Mouse (Mus musculus): ENCODE measurements around the gene Cers3. TPM values are rescaled to one million over a fixed set of nuclear protein-coding genes. Genes with fewer than 3 reads are reported as not detected.
A peak's percentile ranks its signal among the peaks of the same experiment; 100 is the strongest.

Cers3 gene
- polyA plus RNA-seq, 1 experiment from 2014 or later: 5.0 TPM

DNA sequence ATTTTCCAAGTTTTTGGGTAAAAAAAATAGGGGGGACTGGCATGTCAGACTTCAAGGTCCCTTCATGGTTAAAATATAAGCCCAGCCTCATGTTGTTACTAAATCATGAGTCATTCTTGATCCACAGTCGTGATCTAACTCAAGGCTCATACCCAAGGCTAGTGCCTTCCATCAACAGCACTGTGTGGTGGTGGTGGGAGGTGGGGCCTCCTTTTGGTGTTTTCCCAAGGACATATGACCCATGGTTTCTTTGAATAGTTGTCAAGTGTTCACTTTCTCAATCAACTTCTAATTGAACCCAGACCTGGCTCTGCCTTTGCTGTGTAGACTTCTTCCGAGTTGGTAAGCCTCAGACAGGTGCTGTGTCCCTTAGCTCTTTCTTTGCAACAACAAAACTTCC is 44.5 kb downstream of the Cers3 start:
- ATAC-seq (ENCODE audit: low read depth) (no peak), DNase-seq (ENCODE audit: low spot score) (no peak)
- H3K4me2 ChIP-seq (ENCODE audit: low read depth, low read length): no peak overlapping the region
- H3K27ac ChIP-seq (replicated peaks; ENCODE audit: low read depth, low read length): no peak overlapping the region
- 0 out of 2 replicates have a peak, but pooled peaks cover 7% of the 10 kb centered on the region for H3K4me1 ChIP-seq (ENCODE audit: control insufficient read depth, insufficient read depth, low read length)
- no peaks in the 10 kb centered on the region for H3K27me3 ChIP-seq (replicated peaks; ENCODE audit: control insufficient read depth, insufficient read depth, low read length)
- no peak overlapping the region for H3K9ac ChIP-seq (ENCODE audit: low read depth, low read length)
- no peaks in the 10 kb centered on the region for H3K9me3 ChIP-seq (ENCODE audit: control insufficient read depth, low read length)
- 32% methylated on average over 2 of the region's 2 CpGs for WGBS
- H3K4me3 ChIP-seq (ENCODE audit: low read depth, low read length): no peak overlapping the region
- H3K36me3 ChIP-seq (ENCODE audit: control insufficient read depth, insufficient read depth, low read length): no peaks in the 10 kb centered on the region

DNA sequence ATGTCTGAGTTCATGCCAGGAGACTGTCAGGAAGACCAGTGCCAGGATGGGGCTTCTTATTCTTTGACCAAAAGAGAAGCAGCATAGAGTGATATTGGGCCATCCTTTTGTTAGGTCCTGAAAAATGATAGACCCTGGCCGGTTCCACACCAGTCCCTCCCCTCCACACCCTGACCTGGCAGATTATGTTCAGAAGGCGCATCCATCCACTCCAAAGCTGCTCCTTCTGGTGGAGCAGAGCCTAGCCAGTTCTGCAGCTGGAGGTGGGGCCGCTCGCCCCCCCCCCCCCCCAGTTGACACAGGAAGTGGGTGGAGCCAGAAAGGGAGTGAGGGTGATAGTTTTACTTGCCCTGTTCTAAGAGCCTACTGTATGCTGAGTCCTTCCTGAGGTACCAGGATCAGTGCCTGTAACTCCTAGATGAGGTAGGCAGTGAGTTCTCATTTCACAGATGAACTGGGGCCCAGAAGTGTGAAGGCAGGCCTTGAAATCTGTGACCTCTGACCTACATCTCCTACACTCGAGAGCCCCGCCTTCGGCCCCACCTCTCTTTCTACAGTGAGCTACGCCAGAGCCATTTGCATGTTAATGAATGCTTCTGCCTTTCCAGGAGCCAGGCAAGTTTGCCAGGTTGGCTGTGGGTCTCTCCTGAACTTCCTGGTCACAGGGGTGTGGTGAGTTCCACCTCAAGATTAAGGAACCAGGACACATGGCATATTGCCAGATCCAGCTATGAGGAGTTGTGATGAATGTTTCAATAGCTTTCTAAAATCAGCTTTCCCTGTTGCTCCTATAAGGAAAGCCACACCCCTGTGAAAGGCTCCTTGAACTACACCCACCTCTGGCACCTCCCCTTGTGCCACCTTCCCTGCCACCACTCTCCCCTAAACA is 46.8 kb downstream of the Cers3 start:
- ATAC-seq (ENCODE audit: low read depth): no peak

GRCm38 (mm10) chr7:66791022-66791421 is 47.7 kb downstream of the Cers3 start:
- no peak for DNase-seq (ENCODE audit: low spot score)
- Histone ChIP-seq H3K4me3 (ENCODE audit: low read depth, low read length) (no peak overlapping the region), H3K9me3 (ENCODE audit: control insufficient read depth, low read length) (no peaks in the 10 kb centered on the region), H3K27me3 (replicated peaks; ENCODE audit: control insufficient read depth, insufficient read depth, low read length) (no peaks in the 10 kb centered on the region), H3K27ac (replicated peaks; ENCODE audit: low read depth, low read length) (no peak overlapping the region), H3K4me1 (ENCODE audit: control insufficient read depth, insufficient read depth, low read length) (0 out of 2 replicates have a peak, but pooled peaks cover 6% of the 10 kb centered on the region), H3K4me2 (ENCODE audit: low read depth, low read length) (no peak overlapping the region), H3K9ac (ENCODE audit: low read depth, low read length) (no peak overlapping the region), H3K36me3 (ENCODE audit: control insufficient read depth, insufficient read depth, low read length) (no peaks in the 10 kb centered on the region)
- ATAC-seq (ENCODE audit: low read depth): no peak
- WGBS: 92% methylated on average over 3 of the region's 3 CpGs

More for the DNA sequence above, 46.8 kb downstream of the Cers3 start:
- no peak overlapping the region for H3K9ac ChIP-seq (ENCODE audit: low read depth, low read length)
- no peak overlapping the region for H3K4me2 ChIP-seq (ENCODE audit: low read depth, low read length)
- no peak overlapping the region for H3K4me3 ChIP-seq (ENCODE audit: low read depth, low read length)
- 41% methylated on average over 6 of the region's 8 CpGs for WGBS
- DNase-seq (ENCODE audit: low spot score): peak; percentile 33
- H3K9me3 ChIP-seq (ENCODE audit: control insufficient read depth, low read length): no peaks in the 10 kb centered on the region
- H3K4me1 ChIP-seq (ENCODE audit: control insufficient read depth, insufficient read depth, low read length): 0 out of 2 replicates have a peak, but pooled peaks cover 7% of the 10 kb centered on the region
- H3K27ac ChIP-seq (replicated peaks; ENCODE audit: low read depth, low read length): no peak overlapping the region
- no peaks in the 10 kb centered on the region for H3K36me3 ChIP-seq (ENCODE audit: control insufficient read depth, insufficient read depth, low read length)
- no peaks in the 10 kb centered on the region for H3K27me3 ChIP-seq (replicated peaks; ENCODE audit: control insufficient read depth, insufficient read depth, low read length)

- Histone ChIP-seq H3K4me2 (ENCODE audit: low read depth, low read length) (no peak overlapping the region), H3K4me1 (ENCODE audit: control insufficient read depth, insufficient read depth, low read length) (peaks cover 10% of the 10 kb centered on the region; the same call in 1 of the 2 replicates), H3K9me3 (ENCODE audit: control insufficient read depth, low read length) (no peaks in the 10 kb centered on the region), H3K27ac (replicated peaks; ENCODE audit: low read depth, low read length) (no peak overlapping the region), H3K9ac (ENCODE audit: low read depth, low read length) (no peak overlapping the region), H3K27me3 (replicated peaks; ENCODE audit: control insufficient read depth, insufficient read depth, low read length) (no peaks in the 10 kb centered on the region), H3K4me3 (ENCODE audit: low read depth, low read length) (no peak overlapping the region), H3K36me3 (ENCODE audit: control insufficient read depth, insufficient read depth, low read length) (no peaks in the 10 kb centered on the region)
- peak; percentile 65 for DNase-seq (ENCODE audit: low spot score)
- no peak for ATAC-seq (ENCODE audit: low read depth)
- WGBS: 27% methylated on average over 1 of the region's 1 CpGs
Measured at GRCm38 (mm10) chr7:66796909-66797308, 53.6 kb downstream of the Cers3 start.

- 82% methylated on average over 1 of the region's 1 CpGs for WGBS
- ATAC-seq (ENCODE audit: low read depth) (no peak), DNase-seq (ENCODE audit: low spot score) (no peak)
- Histone ChIP-seq H3K4me3 (ENCODE audit: low read depth, low read length) (no peak overlapping the region), H3K36me3 (ENCODE audit: control insufficient read depth, insufficient read depth, low read length) (no peaks in the 10 kb centered on the region), H3K4me2 (ENCODE audit: low read depth, low read length) (no peak overlapping the region), H3K9me3 (ENCODE audit: control insufficient read depth, low read length) (no peaks in the 10 kb centered on the region), H3K27ac (replicated peaks; ENCODE audit: low read depth, low read length) (no peak overlapping the region), H3K27me3 (replicated peaks; ENCODE audit: control insufficient read depth, insufficient read depth, low read length) (no peaks in the 10 kb centered on the region), H3K9ac (ENCODE audit: low read depth, low read length) (no peak overlapping the region), H3K4me1 (ENCODE audit: control insufficient read depth, insufficient read depth, low read length) (peaks cover 10% of the 10 kb centered on the region; the same call in 1 of the 2 replicates)
Measured at GRCm38 (mm10) chr7:66797345-66797744, 54.0 kb downstream of the Cers3 start.

- Histone ChIP-seq H3K9me3 (ENCODE audit: control insufficient read depth, low read length) (no peaks in the 10 kb centered on the region), H3K4me3 (ENCODE audit: low read depth, low read length) (no peak overlapping the region), H3K4me1 (ENCODE audit: control insufficient read depth, insufficient read depth, low read length) (peaks cover 10% of the 10 kb centered on the region; the same call in 1 of the 2 replicates), H3K36me3 (ENCODE audit: control insufficient read depth, insufficient read depth, low read length) (no peaks in the 10 kb centered on the region), H3K4me2 (ENCODE audit: low read depth, low read length) (no peak overlapping the region), H3K27me3 (replicated peaks; ENCODE audit: control insufficient read depth, insufficient read depth, low read length) (no peaks in the 10 kb centered on the region), H3K27ac (replicated peaks; ENCODE audit: low read depth, low read length) (peak overlapping the region; percentile 22; the same call in 1 of the 2 replicates), H3K9ac (ENCODE audit: low read depth, low read length) (no peak overlapping the region)
- ATAC-seq (ENCODE audit: low read depth) (peak; percentile 70), DNase-seq (ENCODE audit: low spot score) (peak; percentile 88)
- 25% methylated on average over 5 of the region's 5 CpGs for WGBS
Measured at GRCm38 (mm10) chr7:66798826-66799225, 55.5 kb downstream of the Cers3 start.

DNA sequence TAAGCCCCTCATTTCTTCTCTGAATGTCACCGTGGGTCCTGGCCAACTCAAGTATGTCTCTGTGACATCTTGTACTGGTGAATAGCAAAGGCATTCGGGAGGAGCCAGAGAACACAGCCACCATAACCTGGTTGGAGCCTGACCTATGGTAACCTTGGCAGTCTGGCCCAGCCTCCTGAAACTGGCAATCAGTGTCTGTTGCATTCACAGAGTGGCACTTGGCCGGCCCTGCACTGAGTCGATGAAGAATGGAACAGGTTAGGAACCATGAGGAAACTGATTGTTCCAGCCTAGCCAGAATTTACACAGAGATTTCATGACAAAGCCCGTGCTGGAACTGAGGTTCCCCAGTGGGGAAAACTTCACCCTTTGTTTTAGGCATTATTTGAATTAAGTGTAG is 57.5 kb downstream of the Cers3 start:
- H3K9me3 ChIP-seq (ENCODE audit: control insufficient read depth, low read length): no peaks in the 10 kb centered on the region
- H3K9ac ChIP-seq (ENCODE audit: low read depth, low read length): no peak overlapping the region
- H3K36me3 ChIP-seq (ENCODE audit: control insufficient read depth, insufficient read depth, low read length): no peaks in the 10 kb centered on the region
- DNase-seq (ENCODE audit: low spot score) (no peak), ATAC-seq (ENCODE audit: low read depth) (no peak)
- WGBS: 74% methylated on average over 5 of the region's 5 CpGs
- H3K27ac ChIP-seq (replicated peaks; ENCODE audit: low read depth, low read length): no peak overlapping the region
- H3K4me1 ChIP-seq (ENCODE audit: control insufficient read depth, insufficient read depth, low read length): peaks cover 10% of the 10 kb centered on the region; the same call in 1 of the 2 replicates
- no peak overlapping the region for H3K4me3 ChIP-seq (ENCODE audit: low read depth, low read length)
- H3K4me2 ChIP-seq (ENCODE audit: low read depth, low read length): no peak overlapping the region
- no peaks in the 10 kb centered on the region for H3K27me3 ChIP-seq (replicated peaks; ENCODE audit: control insufficient read depth, insufficient read depth, low read length)

DNA sequence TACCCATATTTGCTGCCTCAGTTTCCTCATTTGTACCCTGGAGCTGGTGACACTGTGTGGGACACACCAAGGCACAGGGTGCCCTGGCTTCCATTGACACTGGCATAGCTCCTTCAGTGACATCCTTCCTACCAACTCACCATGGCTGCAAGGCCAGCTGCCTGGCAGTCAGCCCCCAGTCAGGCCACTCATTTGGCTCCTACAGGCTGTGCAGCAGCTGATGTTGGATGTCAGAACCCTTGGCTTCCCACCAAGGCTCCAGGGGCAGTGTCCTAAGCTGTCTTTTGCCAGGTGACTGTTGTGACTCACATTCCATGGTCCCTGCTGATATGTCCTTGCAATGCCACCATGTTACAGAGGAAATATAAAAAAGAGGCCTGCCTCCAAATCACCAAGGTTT is 58.5 kb downstream of the Cers3 start:
- Histone ChIP-seq H3K27ac (replicated peaks; ENCODE audit: low read depth, low read length) (no peak overlapping the region), H3K4me1 (ENCODE audit: control insufficient read depth, insufficient read depth, low read length) (peaks cover 10% of the 10 kb centered on the region; the same call in 1 of the 2 replicates), H3K4me3 (ENCODE audit: low read depth, low read length) (no peak overlapping the region), H3K4me2 (ENCODE audit: low read depth, low read length) (no peak overlapping the region), H3K27me3 (replicated peaks; ENCODE audit: control insufficient read depth, insufficient read depth, low read length) (no peaks in the 10 kb centered on the region), H3K36me3 (ENCODE audit: control insufficient read depth, insufficient read depth, low read length) (no peaks in the 10 kb centered on the region), H3K9ac (ENCODE audit: low read depth, low read length) (no peak overlapping the region), H3K9me3 (ENCODE audit: control insufficient read depth, low read length) (no peaks in the 10 kb centered on the region)
- ATAC-seq (ENCODE audit: low read depth) (no peak), DNase-seq (ENCODE audit: low spot score) (no peak)
